Mouse (Mus musculus) embryonic fibroblast, embryonic 13.5 days (primary cell): ENCODE data around the gene Prelid1.

ENCODE experiments used
- CTCF ChIP-seq: IDR thresholded peaks from 2 replicates; pipeline ENCODE4 v1.5.1; 2011; ENCODE audit warnings: mild to moderate bottlenecking, control low read depth, low read length, moderate library complexity, borderline replicate concordance; ENCODE audit not compliant: insufficient read depth
- POLR2A ChIP-seq: IDR thresholded peaks from 2 replicates; pipeline ENCODE4 v1.6.1; 2011; ENCODE audit warnings: low read depth, mild to moderate bottlenecking, control low read depth, low read length, moderate library complexity

DNA sequence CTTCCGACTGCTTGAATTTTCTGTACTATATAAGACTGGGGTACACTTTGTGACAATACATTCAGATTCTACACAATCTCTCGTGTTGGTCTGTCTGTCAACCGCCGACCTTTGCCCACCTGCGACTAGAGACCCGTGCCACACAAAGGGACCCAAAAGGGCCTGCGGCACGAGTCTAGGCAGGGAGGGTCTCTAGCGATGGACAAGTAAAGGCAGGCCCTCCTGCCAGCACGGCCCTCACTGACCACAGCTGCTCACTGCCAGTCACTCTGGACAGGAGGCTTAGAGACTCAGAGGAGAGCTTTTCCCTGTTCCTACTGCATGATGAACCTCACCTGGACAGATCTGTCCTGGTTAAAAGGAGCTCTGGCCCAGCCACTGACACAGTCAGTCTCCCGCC lies 22.2 kb downstream of the Prelid1 start:
- TF ChIP-seq CTCF (no peak), POLR2A (no peak)
